Mouse (Mus musculus) brain, embryonic 14.5 days (tissue): ENCODE measurements around the gene Slit3. TPM values are rescaled to one million over a fixed set of nuclear protein-coding genes. Genes with fewer than 3 reads are reported as not detected.

Experiments
- DNase-seq: peaks from one replicate; pipeline ENCODE4 v3.0.0-alpha.2; 2011; ENCODE audit warnings: low read depth
- CTCF ChIP-seq: fragments of 200-500 bp; IDR thresholded peaks from 2 replicates; pipeline ENCODE4 v1.5.1; 2012; ENCODE audit warnings: inconsistent platforms, mild to moderate bottlenecking, moderate library complexity, borderline replicate concordance; ENCODE audit not compliant: insufficient read depth, insufficient read length; ENCODE audit errors: extremely low read depth
- POLR2A ChIP-seq: fragments of 200-500 bp; IDR thresholded peaks from 2 replicates; pipeline ENCODE4 v1.6.1; 2012; ENCODE audit warnings: mild to moderate bottlenecking, inconsistent platforms, borderline replicate concordance; ENCODE audit not compliant: poor library complexity, insufficient read depth, insufficient read length, severe bottlenecking; ENCODE audit errors: extremely low read depth
- polyA plus RNA-seq: library from polyadenylated mRNA; depleted of rRNA; stranded (reverse); fragments of >200 nt; gene quantifications from 2 replicates; pipeline ENCODE4 v1.2.3, GENCODE M21; 2012

The Slit3 gene
- polyA plus RNA-seq, 1 experiment = 9.3 TPM

- DNase-seq = no peak
- TF ChIP-seq POLR2A = no peak
- no peak for TF ChIP-seq CTCF
Observed at GRCm38 (mm10) chr11:35147818-35148445, 26.9 kb downstream of the Slit3 start.

DNA sequence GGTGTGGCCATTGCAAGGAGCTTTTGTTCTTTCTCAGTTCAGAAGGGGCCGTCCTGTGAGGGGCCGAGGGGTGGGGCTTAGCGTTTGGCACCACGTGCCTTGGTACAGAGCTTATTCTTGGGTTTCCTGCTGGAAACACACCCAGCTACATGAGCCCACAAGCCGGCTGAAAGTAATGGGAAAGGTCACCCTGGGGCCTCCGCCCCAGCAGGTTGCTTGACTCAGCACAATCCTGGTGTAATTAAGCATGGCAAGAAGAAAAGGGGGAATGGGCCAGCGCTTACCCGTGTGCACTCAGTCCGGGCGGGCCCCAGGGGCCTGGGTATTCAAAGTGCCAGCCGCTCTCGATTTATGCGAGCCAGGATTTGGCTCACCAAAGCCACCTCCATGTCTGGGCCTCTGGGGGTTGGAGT lies 30.5 kb downstream of the Slit3 start:
- DNase-seq = peak; percentile 85
- no peak for TF ChIP-seq CTCF
- TF ChIP-seq POLR2A = no peak

DNA sequence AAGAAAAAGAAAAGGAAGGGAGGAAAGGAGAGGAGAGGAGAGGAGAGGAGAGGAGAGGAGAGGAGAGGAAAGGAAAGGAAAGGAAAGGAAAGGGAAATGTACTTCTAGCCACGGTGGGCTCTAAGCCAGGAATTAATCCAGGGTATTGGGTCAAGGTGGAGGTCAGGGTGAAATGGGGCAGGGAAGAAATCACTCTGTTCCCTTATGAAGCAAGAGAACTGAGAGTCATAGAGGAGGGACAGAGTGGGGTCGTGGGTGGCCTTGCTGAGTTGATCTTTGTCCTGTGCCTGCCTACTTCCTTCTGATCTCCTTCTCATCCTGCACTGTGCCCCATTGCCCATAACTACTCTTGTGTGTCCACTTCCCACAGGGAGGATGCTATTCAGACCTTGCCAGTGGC lies 31.9 kb downstream of the Slit3 start:
- DNase-seq = no peak
- no peak for TF ChIP-seq CTCF
- no peak for TF ChIP-seq POLR2A

DNA sequence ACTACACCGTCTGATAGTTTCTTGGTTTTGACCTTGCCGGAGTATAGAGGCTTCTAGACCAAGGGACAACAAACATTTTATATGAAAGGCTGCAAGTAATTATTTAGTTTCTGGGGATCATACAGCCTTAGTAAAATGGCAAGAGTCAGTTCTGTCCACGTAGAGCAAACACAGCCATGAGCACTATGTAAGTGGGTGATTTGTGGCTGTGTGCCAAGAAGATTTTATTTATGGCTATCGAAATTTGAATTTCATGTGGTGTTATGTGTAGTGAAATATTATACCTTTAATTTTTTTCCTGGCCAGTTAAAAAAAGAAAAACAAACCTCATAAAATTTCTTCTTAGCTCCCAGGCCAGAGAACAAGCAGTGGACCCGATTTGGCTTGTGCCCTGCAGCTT lies 33.4 kb downstream of the Slit3 start:
- DNase-seq = no peak
- TF ChIP-seq CTCF (no peak), POLR2A (no peak)

DNA sequence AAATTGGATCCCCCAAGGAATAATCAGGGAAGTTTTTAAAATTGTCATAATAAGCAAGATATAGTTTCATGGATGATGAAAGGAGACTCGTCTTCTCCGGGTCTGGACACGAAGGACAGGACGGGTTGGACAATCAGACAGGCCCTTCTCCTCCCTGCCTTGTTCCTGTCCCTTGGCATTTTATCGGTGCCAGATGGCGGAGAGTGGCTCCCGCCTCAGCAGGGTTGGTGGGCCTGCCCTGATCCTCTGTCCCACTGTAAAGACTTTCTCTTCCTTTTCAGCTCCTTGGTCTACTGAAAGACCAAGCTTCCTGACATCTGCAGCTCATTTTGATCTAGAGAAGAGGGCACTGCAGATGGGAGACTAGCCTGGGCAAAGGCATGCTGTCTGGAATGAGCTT lies 34.3 kb downstream of the Slit3 start:
- no peak for DNase-seq
- no peak for TF ChIP-seq CTCF
- TF ChIP-seq POLR2A = no peak

- no peak for TF ChIP-seq POLR2A
- TF ChIP-seq CTCF = no peak
- DNase-seq = no peak
Observed at GRCm38 (mm10) chr11:35156676-35157075, 35.7 kb downstream of the Slit3 start.

GRCm38 (mm10) chr11:35160682-35161211 lies 39.7 kb downstream of the Slit3 start:
- no peak for DNase-seq
- TF ChIP-seq CTCF (no peak), POLR2A (no peak)

GRCm38 (mm10) chr11:35163396-35163795 lies 42.4 kb downstream of the Slit3 start:
- no peak for DNase-seq
- TF ChIP-seq CTCF = no peak
- no peak for TF ChIP-seq POLR2A

GRCm38 (mm10) chr11:35167176-35167575 lies 46.2 kb downstream of the Slit3 start:
- DNase-seq = no peak
- TF ChIP-seq CTCF = no peak

GRCm38 (mm10) chr11:35171505-35171904 lies 50.5 kb downstream of the Slit3 start:
- TF ChIP-seq CTCF (no peak), POLR2A (no peak)
- DNase-seq = peak; percentile 13

GRCm38 (mm10) chr11:35177564-35177963 lies 56.5 kb downstream of the Slit3 start:
- TF ChIP-seq CTCF (no peak), POLR2A (no peak)
- no peak for DNase-seq

GRCm38 (mm10) chr11:35178144-35178817 lies 57.3 kb downstream of the Slit3 start:
- DNase-seq = no peak
- TF ChIP-seq CTCF (no peak), POLR2A (no peak)
